Mouse (Mus musculus) E14TG2a.4 (cell line): ENCODE data around the gene Cdk2ap2.

Experiments
- H3K27me3 ChIP-seq: 2 replicates; pipeline ENCODE4 v1.6.1; 2014; ENCODE audit warnings: low read length, control low read depth; ENCODE audit not compliant: insufficient read depth
- H3K36me3 ChIP-seq: 2 replicates; pipeline ENCODE4 v1.6.1; 2014; ENCODE audit warnings: low read length, control low read depth; ENCODE audit not compliant: insufficient read depth
- H3K4me1 ChIP-seq: replicated peaks from 2 replicates; pipeline ENCODE4 v1.6.1; 2014; ENCODE audit warnings: low read depth, low read length, control low read depth
- H3K4me3 ChIP-seq: replicated peaks from 2 replicates; pipeline ENCODE4 v1.5.1; 2014; ENCODE audit warnings: mild to moderate bottlenecking, low read length
- H3K9me3 ChIP-seq: 2 replicates; pipeline ENCODE4 v1.6.1; 2014; ENCODE audit warnings: low read length, control low read depth
- CTCF ChIP-seq: conservative IDR thresholded peaks from 2 replicates; pipeline ENCODE4 v1.5.1; 2014; ENCODE audit warnings: low read length
- NANOG ChIP-seq: IDR thresholded peaks from 2 replicates; pipeline ENCODE4 v1.6.1; 2014; ENCODE audit warnings: borderline replicate concordance, low read length, mixed read lengths
- POU5F1 ChIP-seq: IDR thresholded peaks from 2 replicates; pipeline ENCODE4 v1.6.1; 2014; ENCODE audit warnings: low read length, borderline replicate concordance

The Cdk2ap2 gene

DNA sequence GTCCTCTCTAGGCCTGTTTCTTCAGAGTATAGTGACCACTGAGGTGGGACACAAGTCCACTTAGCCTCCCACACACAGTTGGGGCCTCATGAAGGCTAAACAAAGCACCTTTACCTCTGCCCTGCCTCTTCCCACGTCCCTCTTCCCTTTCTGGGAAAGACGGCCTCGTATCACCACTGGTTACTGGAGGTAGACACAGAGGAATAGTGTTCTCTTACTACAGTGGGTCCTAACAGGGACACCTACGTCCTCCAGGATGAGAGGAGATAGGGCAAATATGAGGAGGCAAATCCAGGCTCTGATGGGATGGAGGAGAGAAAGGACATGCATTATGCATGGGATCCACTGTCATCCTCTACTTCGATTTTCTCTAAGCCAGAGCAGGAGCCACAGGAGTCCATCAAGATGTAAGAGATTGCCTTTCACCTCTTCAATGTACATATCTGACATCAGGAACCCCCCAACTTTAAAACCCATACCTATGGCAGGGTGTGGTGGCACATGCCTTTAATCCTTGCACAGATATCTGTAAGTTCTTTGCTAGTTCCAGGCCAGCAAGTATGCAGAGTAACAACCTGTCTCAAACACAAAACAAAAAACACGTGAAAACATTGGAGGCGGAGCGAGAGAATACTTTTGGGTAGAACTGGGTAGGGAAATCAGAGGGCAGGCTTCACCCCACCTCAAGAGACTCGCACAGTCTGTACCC, 51.0 kb downstream of the Cdk2ap2 start:
- TF ChIP-seq NANOG (no peak), CTCF (no peak), POU5F1 (peak; percentile 70; the same call in 1 of the 2 replicates)
- peaks cover 35% of the 10 kb centered on the region for H3K36me3 ChIP-seq
- H3K4me1 ChIP-seq = peaks cover 81% of the 10 kb centered on the region
- H3K27me3 ChIP-seq = peaks cover 12% of the 10 kb centered on the region
- no peaks in the 10 kb centered on the region for H3K9me3 ChIP-seq
- peak overlapping the region; percentile 87 for H3K4me3 ChIP-seq

DNA sequence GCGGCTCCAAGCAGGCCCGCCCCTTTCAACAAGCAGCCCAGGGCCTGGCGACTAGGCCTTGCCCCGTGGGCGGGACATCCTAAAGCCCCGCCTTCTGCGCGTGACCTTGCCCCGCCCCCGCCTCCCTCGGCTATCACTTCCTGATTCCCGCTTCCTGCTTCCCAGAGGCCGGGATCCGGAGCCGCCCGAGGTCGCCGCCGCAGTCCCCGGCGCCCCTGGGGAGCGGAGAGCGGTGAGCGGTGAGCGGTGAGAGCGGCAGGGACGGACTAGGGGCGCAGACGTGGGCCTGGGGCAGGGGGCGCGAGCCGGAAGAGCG, 51.5 kb downstream of the Cdk2ap2 start, which contains the start of gene Coro1b:
Gene Coro1b (plus strand): TSS at position 129 of the 316 bp plus-strand sequence.
- Histone ChIP-seq H3K4me1 (peaks cover 86% of the 10 kb centered on the region), H3K27me3 (peaks cover 7% of the 10 kb centered on the region; the same call in 1 of the 2 replicates), H3K9me3 (no peaks in the 10 kb centered on the region), H3K36me3 (peaks cover 40% of the 10 kb centered on the region), H3K4me3 (peak within 1 kb of the TSS; percentile 87)
- TF ChIP-seq NANOG (no peak), POU5F1 (no peak), CTCF (no peak)
